Mouse (Mus musculus): Measurements from ENCODE around the gene Speg. TPM values are rescaled to one million over a fixed set of nuclear protein-coding genes. Genes with fewer than 3 reads are reported as not detected.
A peak's percentile ranks its signal among the peaks of the same experiment; 100 is the strongest.

Gene Speg
- polyA plus RNA-seq, 1 experiment from 2014 or later: 10.0 TPM

- no peak overlapping the region for H3K4me3 ChIP-seq (replicated peaks)
- 86% methylated on average over 5 of the region's 5 CpGs for WGBS
- no peak overlapping the region for H3K27ac ChIP-seq
- H3K4me1 ChIP-seq: peaks cover 18% of the 10 kb centered on the region
- no peak overlapping the region for H3K9ac ChIP-seq
- peaks cover 25% of the 10 kb centered on the region for H3K27me3 ChIP-seq
- no peak for ATAC-seq (ENCODE audit: low FRiP score)
- H3K4me2 ChIP-seq: no peak overlapping the region
- H3K9me3 ChIP-seq: no peaks in the 10 kb centered on the region
- no peaks in the 10 kb centered on the region for H3K36me3 ChIP-seq (replicated peaks)
These were observed 27.8 kb upstream of the Speg start for GRCm38 (mm10) chr1:75347279-75347678.

GRCm38 (mm10) chr1:75349275-75349674 lies 25.8 kb upstream of the Speg start:
- no peaks in the 10 kb centered on the region for H3K9me3 ChIP-seq
- no peak overlapping the region for H3K27ac ChIP-seq
- ATAC-seq (ENCODE audit: low FRiP score): no peak
- no peak overlapping the region for H3K4me3 ChIP-seq (replicated peaks)
- peaks cover 17% of the 10 kb centered on the region for H3K27me3 ChIP-seq
- H3K36me3 ChIP-seq (replicated peaks): no peaks in the 10 kb centered on the region
- H3K9ac ChIP-seq: no peak overlapping the region
- 56% methylated on average over 5 of the region's 5 CpGs for WGBS
- peaks cover 10% of the 10 kb centered on the region for H3K4me1 ChIP-seq
- no peak overlapping the region for H3K4me2 ChIP-seq

GRCm38 (mm10) chr1:75357261-75357660 lies 17.8 kb upstream of the Speg start:
- Histone ChIP-seq H3K9me3 (no peaks in the 10 kb centered on the region), H3K27me3 (peaks cover 48% of the 10 kb centered on the region), H3K4me3 (replicated peaks) (no peak overlapping the region), H3K4me1 (peaks cover 12% of the 10 kb centered on the region), H3K27ac (no peak overlapping the region), H3K4me2 (no peak overlapping the region), H3K9ac (no peak overlapping the region), H3K36me3 (replicated peaks) (no peaks in the 10 kb centered on the region)
- ATAC-seq (ENCODE audit: low FRiP score): no peak
- WGBS: 83% methylated on average over 7 of the region's 7 CpGs

GRCm38 (mm10) chr1:75358009-75358408 lies 17.1 kb upstream of the Speg start:
- ATAC-seq (ENCODE audit: low FRiP score): no peak
- 91% methylated on average over 4 of the region's 4 CpGs for WGBS

GRCm38 (mm10) chr1:75359346-75359745 lies 15.8 kb upstream of the Speg start:
- Histone ChIP-seq H3K4me3 (replicated peaks) (no peak overlapping the region), H3K27ac (no peak overlapping the region), H3K27me3 (peaks cover 61% of the 10 kb centered on the region), H3K4me2 (no peak overlapping the region), H3K36me3 (replicated peaks) (no peaks in the 10 kb centered on the region), H3K4me1 (peaks cover 12% of the 10 kb centered on the region), H3K9ac (no peak overlapping the region), H3K9me3 (no peaks in the 10 kb centered on the region)
- ATAC-seq (ENCODE audit: low FRiP score): no peak
- 79% methylated on average over 13 of the region's 13 CpGs for WGBS

More at GRCm38 (mm10) chr1:75358009-75358408, 17.1 kb upstream of the Speg start:
- H3K27me3 ChIP-seq: peaks cover 56% of the 10 kb centered on the region
- H3K36me3 ChIP-seq (replicated peaks): no peaks in the 10 kb centered on the region
- no peaks in the 10 kb centered on the region for H3K9me3 ChIP-seq
- H3K4me3 ChIP-seq (replicated peaks): no peak overlapping the region
- H3K27ac ChIP-seq: no peak overlapping the region
- no peak overlapping the region for H3K4me2 ChIP-seq
- no peak overlapping the region for H3K9ac ChIP-seq
- peaks cover 12% of the 10 kb centered on the region for H3K4me1 ChIP-seq

GRCm38 (mm10) chr1:75360112-75361031 lies 14.7 kb upstream of the Speg start, which contains the start of gene Des:
Gene Des (plus strand): TSS chr1:75360329.
- H3K4me3 ChIP-seq (replicated peaks): peak within 1 kb of the TSS; percentile 34
- H3K27me3 ChIP-seq: peaks cover 69% of the 10 kb centered on the region
- no peak within 1 kb of the TSS for H3K27ac ChIP-seq
- H3K4me1 ChIP-seq: peaks cover 12% of the 10 kb centered on the region
- peak within 1 kb of the TSS; percentile 57 for H3K4me2 ChIP-seq
- WGBS: 2% methylated on average over 76 of the region's 80 CpGs
- no peaks in the 10 kb centered on the region for H3K9me3 ChIP-seq
- H3K36me3 ChIP-seq (replicated peaks): no peaks in the 10 kb centered on the region
- peak within 1 kb of the TSS; percentile 21; the same call in 1 of the 2 replicates for H3K9ac ChIP-seq
- no peak for ATAC-seq (ENCODE audit: low FRiP score)

GRCm38 (mm10) chr1:75361123-75361522 lies 14.0 kb upstream of the Speg start:
- H3K27me3 ChIP-seq: peaks cover 69% of the 10 kb centered on the region
- no peak overlapping the region for H3K4me3 ChIP-seq (replicated peaks)
- ATAC-seq (ENCODE audit: low FRiP score): no peak
- peaks cover 12% of the 10 kb centered on the region for H3K4me1 ChIP-seq
- H3K27ac ChIP-seq: no peak overlapping the region
- H3K36me3 ChIP-seq (replicated peaks): no peaks in the 10 kb centered on the region
- no peaks in the 10 kb centered on the region for H3K9me3 ChIP-seq
- 49% methylated on average over 4 of the region's 4 CpGs for WGBS
- H3K9ac ChIP-seq: no peak overlapping the region
- H3K4me2 ChIP-seq: peak overlapping the region; percentile 57; the same call in 1 of the 2 replicates

- H3K4me1 ChIP-seq: peaks cover 12% of the 10 kb centered on the region
- no peak overlapping the region for H3K4me2 ChIP-seq
- H3K27me3 ChIP-seq: peaks cover 73% of the 10 kb centered on the region
- no peak overlapping the region for H3K4me3 ChIP-seq (replicated peaks)
- WGBS: 40% methylated on average over 4 of the region's 4 CpGs
- H3K9ac ChIP-seq: no peak overlapping the region
- no peak overlapping the region for H3K27ac ChIP-seq
- ATAC-seq (ENCODE audit: low FRiP score): no peak
- H3K9me3 ChIP-seq: no peaks in the 10 kb centered on the region
- no peaks in the 10 kb centered on the region for H3K36me3 ChIP-seq (replicated peaks)
These were observed 13.3 kb upstream of the Speg start for GRCm38 (mm10) chr1:75361750-75362149.

- no peak for ATAC-seq (ENCODE audit: low FRiP score)
- Histone ChIP-seq H3K9ac (no peak overlapping the region), H3K4me3 (replicated peaks) (no peak overlapping the region), H3K4me1 (peaks cover 12% of the 10 kb centered on the region), H3K36me3 (replicated peaks) (no peaks in the 10 kb centered on the region), H3K27me3 (peaks cover 62% of the 10 kb centered on the region), H3K27ac (no peak overlapping the region), H3K4me2 (no peak overlapping the region), H3K9me3 (no peaks in the 10 kb centered on the region)
- 92% methylated on average over 3 of the region's 3 CpGs for WGBS
These were observed 11.2 kb upstream of the Speg start for GRCm38 (mm10) chr1:75363868-75364267.

GRCm38 (mm10) chr1:75365510-75366137 lies 9.5 kb upstream of the Speg start:
- Histone ChIP-seq H3K9me3 (no peaks in the 10 kb centered on the region), H3K36me3 (replicated peaks) (no peaks in the 10 kb centered on the region), H3K4me1 (peaks cover 10% of the 10 kb centered on the region), H3K27ac (no peak overlapping the region), H3K4me3 (replicated peaks) (no peak overlapping the region), H3K27me3 (peaks cover 55% of the 10 kb centered on the region), H3K4me2 (no peak overlapping the region), H3K9ac (no peak overlapping the region)
- no peak for ATAC-seq (ENCODE audit: low FRiP score)
- 80% methylated on average over 14 of the region's 14 CpGs for WGBS

GRCm38 (mm10) chr1:75369360-75369983 lies 5.6 kb upstream of the Speg start:
- Histone ChIP-seq H3K27ac (no peak overlapping the region), H3K9me3 (no peaks in the 10 kb centered on the region), H3K9ac (no peak overlapping the region), H3K4me3 (replicated peaks) (no peak overlapping the region), H3K27me3 (peaks cover 32% of the 10 kb centered on the region), H3K4me2 (no peak overlapping the region), H3K4me1 (peaks cover 13% of the 10 kb centered on the region), H3K36me3 (replicated peaks) (no peaks in the 10 kb centered on the region)
- ATAC-seq (ENCODE audit: low FRiP score): no peak
- WGBS: 47% methylated on average over 25 of the region's 25 CpGs

- Histone ChIP-seq H3K4me2 (no peak overlapping the region), H3K27me3 (peaks cover 33% of the 10 kb centered on the region), H3K36me3 (replicated peaks) (no peaks in the 10 kb centered on the region), H3K9me3 (no peaks in the 10 kb centered on the region), H3K4me3 (replicated peaks) (no peak overlapping the region), H3K4me1 (peaks cover 17% of the 10 kb centered on the region), H3K27ac (no peak overlapping the region), H3K9ac (no peak overlapping the region)
- WGBS: 52% methylated on average over 13 of the region's 13 CpGs
- no peak for ATAC-seq (ENCODE audit: low FRiP score)
These were observed 5.0 kb upstream of the Speg start for GRCm38 (mm10) chr1:75369984-75370660.
